Mouse (Mus musculus) c-Kit-positive CD71-negative TER-119-negative erythroid progenitor cells, embryonic 14.5 days (primary cell): ENCODE measurements around the gene Ly6g6e.
A peak's percentile ranks its signal among the peaks of the same experiment; 100 is the strongest.
"Not testable (repeated sequence)": the region's sequence is repeated elsewhere in the genome, so short reads cannot be mapped to it uniquely, and the experiment has no call there.

ENCODE experiments used
- DNase-seq: peaks from one replicate; pipeline ENCODE4 v3.0.0-alpha.2; 2013; ENCODE audit warnings: low read depth

Gene Ly6g6e

GRCm38 (mm10) chr17:35102299-35102698, 25.6 kb downstream of the Ly6g6e start:
- no peak for DNase-seq

- DNase-seq: no peak
These were observed 26.6 kb downstream of the Ly6g6e start for GRCm38 (mm10) chr17:35103221-35103690.

GRCm38 (mm10) chr17:35104079-35104478, 27.4 kb downstream of the Ly6g6e start:
- no peak for DNase-seq

GRCm38 (mm10) chr17:35104754-35105153, 28.1 kb downstream of the Ly6g6e start:
- DNase-seq: no peak

GRCm38 (mm10) chr17:35105740-35106389, 29.2 kb downstream of the Ly6g6e start:
- DNase-seq: no peak

GRCm38 (mm10) chr17:35106522-35106921, 29.8 kb downstream of the Ly6g6e start:
- DNase-seq: no peak

- DNase-seq: no peak
These were observed 31.4 kb downstream of the Ly6g6e start, which contains the start of gene Ly6g5c for GRCm38 (mm10) chr17:35108097-35108496. Gene Ly6g5c, plus strand, starts transcription at chr17:35108279.

- no peak for DNase-seq
These were observed 35.1 kb downstream of the Ly6g6e start for GRCm38 (mm10) chr17:35111774-35112173.

GRCm38 (mm10) chr17:35115046-35116019, 38.6 kb downstream of the Ly6g6e start, which contains the start of gene Ly6g5b:
Gene Ly6g5b, minus strand, starts transcription at chr17:35115428.
- no peak for DNase-seq

- DNase-seq: no peak
These were observed 44.0 kb downstream of the Ly6g6e start for GRCm38 (mm10) chr17:35120745-35121142.

- DNase-seq: peak; percentile 98
These were observed 44.6 kb downstream of the Ly6g6e start, which contains the start of gene Gpank1 for GRCm38 (mm10) chr17:35121143-35121799. Gene Gpank1, plus strand, starts transcription at chr17:35121455.

GRCm38 (mm10) chr17:35121871-35122303, 45.2 kb downstream of the Ly6g6e start, which contains the start of gene Csnk2b:
Gene Csnk2b, minus strand, starts transcription at chr17:35122053.
- peak; percentile 55 for DNase-seq

GRCm38 (mm10) chr17:35123287-35123686, 46.6 kb downstream of the Ly6g6e start:
- not testable (repeated sequence) for DNase-seq

- not testable (repeated sequence) for DNase-seq
These were observed 47.7 kb downstream of the Ly6g6e start for GRCm38 (mm10) chr17:35124261-35124896.

- DNase-seq: no peak
These were observed 48.4 kb downstream of the Ly6g6e start for GRCm38 (mm10) chr17:35125081-35125480.

GRCm38 (mm10) chr17:35125578-35125977, 48.9 kb downstream of the Ly6g6e start:
- no peak for DNase-seq

- DNase-seq: peak; percentile 56
These were observed 49.5 kb downstream of the Ly6g6e start, which contains the start of gene D17H6S53E for GRCm38 (mm10) chr17:35126206-35126611. Gene D17H6S53E, plus strand, starts transcription at chr17:35126373.

- DNase-seq: no peak
These were observed 50.3 kb downstream of the Ly6g6e start for GRCm38 (mm10) chr17:35127017-35127416.
